Mouse (Mus musculus): ENCODE results near the gene Exoc3.

- no peak for TF ChIP-seq POLR2A (IDR thresholded peaks at IDR 0.05; ENCODE audit: borderline replicate concordance, insufficient read depth, low read length)
- TF ChIP-seq CTCF (IDR thresholded peaks at IDR 0.05; ENCODE audit: borderline replicate concordance, insufficient read depth, low read depth, low read length): no peak
Measured at GRCm38 (mm10) chr13:74245214-74245898, 36.8 kb upstream of the Exoc3 start.
